Mouse (Mus musculus) limb, embryonic 12.5 days (tissue): ENCODE data around the gene Ptprg. TPM values are rescaled to one million over a fixed set of nuclear protein-coding genes. Genes with fewer than 3 reads are reported as not detected.

Experiments
- ATAC-seq: fragments of 200-750 bp; cut with Nextera tagmentation; 2 replicates; pipeline ENCODE4 v1.8.0; 2017; ENCODE audit warnings: low read depth, moderate TSS enrichment; ENCODE audit not compliant: insufficient number of reproducible peaks, insufficient read depth, low FRiP score, low TSS enrichment
- H3K27ac ChIP-seq: fragments of 300-500 bp; sonication (generic); 2 replicates; pipeline ENCODE4 v1.5.1; 2016; ENCODE audit warnings: mild to moderate bottlenecking, moderate library complexity
- H3K27me3 ChIP-seq: fragments of 300-500 bp; sonication (generic); 2 replicates; pipeline ENCODE4 v1.6.1; 2016; ENCODE audit warnings: mild to moderate bottlenecking, moderate library complexity
- H3K36me3 ChIP-seq: fragments of 300-500 bp; sonication (generic); 2 replicates; pipeline ENCODE4 v1.6.1; 2016; ENCODE audit warnings: mild to moderate bottlenecking, moderate library complexity
- H3K4me1 ChIP-seq: fragments of 300-500 bp; sonication (generic); replicated peaks from 2 replicates; pipeline ENCODE4 v1.6.1; 2016
- H3K4me2 ChIP-seq: fragments of 300-500 bp; sonication (generic); 2 replicates; pipeline ENCODE4 v1.6.1; 2016; ENCODE audit warnings: mild to moderate bottlenecking, moderate library complexity
- H3K4me3 ChIP-seq: fragments of 300-500 bp; sonication (generic); replicated peaks from 2 replicates; pipeline ENCODE4 v1.5.1; 2016; ENCODE audit warnings: mild to moderate bottlenecking
- H3K9ac ChIP-seq: fragments of 300-500 bp; sonication (generic); replicated peaks from 2 replicates; pipeline ENCODE4 v1.6.1; 2016; ENCODE audit warnings: mild to moderate bottlenecking, moderate library complexity
- H3K9me3 ChIP-seq: fragments of 300-500 bp; sonication (generic); 2 replicates; pipeline ENCODE4 v1.6.1; 2016; ENCODE audit warnings: mild to moderate bottlenecking, moderate library complexity
- WGBS: fragments of 180-500 bp; shearing (Covaris S2); methylation state at CpG from one replicate; pipeline ENCODE4 v1.1.7; 2016; 5-methylcytosine and 5-hydroxymethylcytosine counted together
- polyA plus RNA-seq: library from polyadenylated mRNA; unstranded; fragments of >200 nt; fragmentation: Nextera tagmentation; extraction: Ambion mirVana; gene quantifications from 2 replicates; pipeline ENCODE4 v1.2.1, GENCODE M21; 2016

The Ptprg gene
- polyA plus RNA-seq, 1 experiment from 2014 or later: 37.5 TPM

GRCm38 (mm10) chr14:12102389-12103325 lies 549.3 kb downstream of the Ptprg start:
- Histone ChIP-seq H3K27me3 (no peaks in the 10 kb centered on the region; the same call in 1 of the 2 replicates), H3K9me3 (no peaks in the 10 kb centered on the region), H3K4me2 (no peak overlapping the region), H3K4me1 (peaks cover 21% of the 10 kb centered on the region), H3K4me3 (no peak overlapping the region), H3K9ac (no peak overlapping the region), H3K27ac (no peak overlapping the region), H3K36me3 (no peaks in the 10 kb centered on the region)
- 69% methylated on average over 11 of the region's 11 CpGs for WGBS
- ATAC-seq: no peak

GRCm38 (mm10) chr14:12104297-12105155 lies 551.2 kb downstream of the Ptprg start:
- Histone ChIP-seq H3K36me3 (no peaks in the 10 kb centered on the region), H3K27ac (no peak overlapping the region), H3K4me1 (peaks cover 13% of the 10 kb centered on the region), H3K27me3 (no peaks in the 10 kb centered on the region; the same call in 1 of the 2 replicates), H3K4me3 (no peak overlapping the region), H3K9ac (no peak overlapping the region), H3K9me3 (no peaks in the 10 kb centered on the region), H3K4me2 (no peak overlapping the region)
- no peak for ATAC-seq
- WGBS: 82% methylated on average over 12 of the region's 12 CpGs

- Histone ChIP-seq H3K9me3 (no peaks in the 10 kb centered on the region), H3K4me1 (peaks cover 8% of the 10 kb centered on the region), H3K9ac (no peak overlapping the region), H3K4me2 (no peak overlapping the region), H3K27ac (no peak overlapping the region), H3K4me3 (no peak overlapping the region), H3K36me3 (no peaks in the 10 kb centered on the region), H3K27me3 (no peaks in the 10 kb centered on the region; the same call in 1 of the 2 replicates)
- ATAC-seq: no peak
- WGBS: 81% methylated on average over 2 of the region's 2 CpGs
Observed at GRCm38 (mm10) chr14:12105156-12105430, 551.8 kb downstream of the Ptprg start.

GRCm38 (mm10) chr14:12105593-12105992 lies 552.3 kb downstream of the Ptprg start:
- peaks cover 4% of the 10 kb centered on the region; the same call in 1 of the 2 replicates for H3K4me1 ChIP-seq
- H3K4me2 ChIP-seq: no peak overlapping the region
- H3K4me3 ChIP-seq: no peak overlapping the region
- H3K27ac ChIP-seq: no peak overlapping the region
- ATAC-seq: no peak
- no peaks in the 10 kb centered on the region for H3K36me3 ChIP-seq
- WGBS: 73% methylated on average over 3 of the region's 3 CpGs
- no peaks in the 10 kb centered on the region for H3K9me3 ChIP-seq
- H3K9ac ChIP-seq: no peak overlapping the region
- H3K27me3 ChIP-seq: no peaks in the 10 kb centered on the region; the same call in 1 of the 2 replicates

DNA sequence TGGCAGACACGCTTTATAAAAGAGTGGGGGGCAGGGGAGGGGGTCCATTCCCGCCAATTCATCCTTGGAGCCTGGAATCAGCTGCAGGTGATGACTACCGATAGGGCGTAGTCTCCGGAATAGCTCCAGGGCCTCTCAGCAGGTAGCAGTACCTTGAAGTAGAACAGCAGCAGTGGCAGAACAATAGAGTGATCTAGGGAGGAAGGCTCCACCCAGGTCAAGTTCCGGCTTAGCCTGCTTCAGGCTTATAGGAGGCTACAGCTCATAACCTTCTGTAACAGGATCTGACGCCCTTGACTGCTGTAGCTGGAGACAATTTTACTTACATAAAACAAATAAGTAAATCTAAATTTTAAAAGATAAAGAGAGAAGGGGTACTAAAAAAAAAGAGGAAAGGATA lies 554.1 kb downstream of the Ptprg start:
- no peaks in the 10 kb centered on the region for H3K9me3 ChIP-seq
- H3K4me3 ChIP-seq: no peak overlapping the region
- peaks cover 4% of the 10 kb centered on the region for H3K4me1 ChIP-seq
- no peaks in the 10 kb centered on the region; the same call in 1 of the 2 replicates for H3K27me3 ChIP-seq
- no peak overlapping the region for H3K27ac ChIP-seq
- H3K36me3 ChIP-seq: peaks cover 2% of the 10 kb centered on the region; the same call in 1 of the 2 replicates
- 63% methylated on average over 7 of the region's 7 CpGs for WGBS
- no peak for ATAC-seq
- no peak overlapping the region for H3K9ac ChIP-seq
- no peak overlapping the region for H3K4me2 ChIP-seq

DNA sequence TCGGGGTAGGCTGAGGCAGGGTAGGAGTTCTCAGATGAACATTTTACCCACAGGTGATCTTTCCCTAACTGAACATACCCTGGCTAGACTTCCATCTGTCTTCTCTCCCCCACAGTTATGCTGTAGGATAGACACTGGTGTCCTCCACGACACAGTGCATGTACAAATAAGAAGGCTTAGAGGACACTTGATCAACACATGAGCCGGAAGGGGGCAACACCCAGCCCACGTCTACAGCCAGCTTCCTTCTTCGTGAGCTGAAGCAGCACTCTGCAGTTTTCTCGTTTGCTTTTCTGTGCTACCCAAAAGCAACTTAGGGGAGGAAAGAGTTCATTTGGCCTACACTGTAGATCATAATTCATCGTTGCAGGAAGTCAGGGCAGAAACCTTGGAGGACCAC lies 554.7 kb downstream of the Ptprg start:
- H3K9ac ChIP-seq: no peak overlapping the region
- H3K4me3 ChIP-seq: no peak overlapping the region
- no peak overlapping the region for H3K27ac ChIP-seq
- peaks cover 2% of the 10 kb centered on the region; the same call in 1 of the 2 replicates for H3K36me3 ChIP-seq
- no peaks in the 10 kb centered on the region for H3K9me3 ChIP-seq
- no peak overlapping the region for H3K4me2 ChIP-seq
- H3K4me1 ChIP-seq: peaks cover 4% of the 10 kb centered on the region
- no peaks in the 10 kb centered on the region; the same call in 1 of the 2 replicates for H3K27me3 ChIP-seq
- no peak for ATAC-seq
- WGBS: 86% methylated on average over 7 of the region's 7 CpGs

GRCm38 (mm10) chr14:12112548-12113011 lies 559.2 kb downstream of the Ptprg start:
- ATAC-seq: no peak
- Histone ChIP-seq H3K9me3 (no peaks in the 10 kb centered on the region), H3K36me3 (peaks cover 2% of the 10 kb centered on the region; the same call in 1 of the 2 replicates), H3K9ac (no peak overlapping the region), H3K27ac (no peak overlapping the region), H3K4me1 (no peaks in the 10 kb centered on the region; the same call in none of the 2 replicates), H3K27me3 (no peaks in the 10 kb centered on the region), H3K4me3 (no peak overlapping the region), H3K4me2 (no peak overlapping the region)
- 68% methylated on average over 2 of the region's 2 CpGs for WGBS

GRCm38 (mm10) chr14:12113326-12113725 lies 560.0 kb downstream of the Ptprg start:
- 59% methylated on average over 5 of the region's 5 CpGs for WGBS
- Histone ChIP-seq H3K36me3 (peaks cover 2% of the 10 kb centered on the region; the same call in 1 of the 2 replicates), H3K27me3 (no peaks in the 10 kb centered on the region), H3K4me2 (no peak overlapping the region), H3K9me3 (no peaks in the 10 kb centered on the region), H3K4me3 (no peak overlapping the region), H3K4me1 (no peaks in the 10 kb centered on the region; the same call in 1 of the 2 replicates), H3K27ac (no peak overlapping the region), H3K9ac (no peak overlapping the region)
- no peak for ATAC-seq

DNA sequence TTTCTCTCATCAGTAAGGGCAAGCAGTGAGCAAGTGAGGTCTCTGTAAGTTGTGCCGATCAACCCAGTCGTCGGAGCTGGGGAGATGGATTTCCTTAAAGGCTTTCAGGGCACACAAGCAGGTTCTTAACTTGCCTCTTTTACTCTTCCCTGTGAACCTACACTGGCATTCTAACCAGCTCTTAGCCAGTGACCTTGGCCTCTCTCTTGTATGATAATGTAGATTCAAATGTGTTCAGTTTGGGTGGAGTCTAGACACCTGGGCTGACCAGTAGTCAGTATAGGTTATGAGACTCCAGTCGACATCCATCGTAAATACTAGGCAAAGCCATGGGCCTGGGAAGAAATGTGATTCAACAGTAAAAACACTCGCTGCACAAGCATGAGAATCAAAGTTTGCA lies 560.7 kb downstream of the Ptprg start:
- Histone ChIP-seq H3K4me3 (no peak overlapping the region), H3K4me1 (no peaks in the 10 kb centered on the region; the same call in 1 of the 2 replicates), H3K36me3 (peaks cover 2% of the 10 kb centered on the region; the same call in 1 of the 2 replicates), H3K27ac (no peak overlapping the region), H3K4me2 (no peak overlapping the region), H3K9me3 (no peaks in the 10 kb centered on the region), H3K27me3 (no peaks in the 10 kb centered on the region), H3K9ac (no peak overlapping the region)
- 81% methylated on average over 6 of the region's 6 CpGs for WGBS
- ATAC-seq: no peak

DNA sequence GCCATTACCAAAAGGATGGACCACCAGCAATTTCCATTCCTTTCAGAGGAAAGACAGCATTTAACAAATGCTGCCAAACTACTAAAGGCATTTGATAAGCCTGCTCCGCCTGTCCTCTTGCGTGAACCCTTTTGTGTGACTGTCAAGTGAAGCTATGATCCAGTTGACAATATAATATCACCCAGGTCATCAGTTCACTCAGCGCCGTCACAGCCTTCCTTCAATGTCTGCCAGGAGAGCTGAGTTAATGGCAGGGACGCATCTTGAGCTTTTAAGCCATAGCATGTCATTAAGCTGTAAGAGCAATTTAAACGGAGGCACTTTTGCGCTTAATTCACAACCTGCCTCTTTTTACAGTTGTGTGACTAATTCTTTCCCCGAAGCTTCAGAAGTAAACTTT lies 565.9 kb downstream of the Ptprg start:
- Histone ChIP-seq H3K27ac (no peak overlapping the region), H3K36me3 (peaks cover 15% of the 10 kb centered on the region), H3K4me3 (no peak overlapping the region), H3K9me3 (no peaks in the 10 kb centered on the region), H3K4me1 (0 out of 2 replicates have a peak, but pooled peaks cover 5% of the 10 kb centered on the region), H3K9ac (no peak overlapping the region), H3K27me3 (no peaks in the 10 kb centered on the region), H3K4me2 (no peak overlapping the region)
- no peak for ATAC-seq
- 58% methylated on average over 8 of the region's 8 CpGs for WGBS

DNA sequence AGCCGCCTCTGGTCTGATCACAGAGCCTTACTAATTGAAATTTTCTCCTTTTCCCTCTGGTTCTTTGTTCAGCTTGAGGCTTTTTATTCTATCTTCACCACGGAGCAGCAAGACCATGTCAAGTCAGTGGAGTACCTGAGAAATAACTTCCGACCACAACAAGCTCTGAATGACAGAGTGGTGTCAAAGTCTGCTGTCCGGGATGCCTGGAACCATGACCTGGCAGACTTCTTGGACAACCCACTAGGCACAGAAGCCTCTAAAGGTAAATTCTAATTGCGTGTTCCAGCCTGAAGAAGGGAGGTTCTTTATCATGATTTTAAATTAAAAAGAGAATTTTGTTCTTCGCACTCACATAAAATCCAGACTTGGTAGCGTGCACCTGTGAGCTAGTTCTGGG lies 568.6 kb downstream of the Ptprg start:
- peaks cover 15% of the 10 kb centered on the region for H3K36me3 ChIP-seq
- 92% methylated on average over 7 of the region's 7 CpGs for WGBS
- no peak overlapping the region for H3K27ac ChIP-seq
- H3K4me2 ChIP-seq: no peak overlapping the region
- H3K9ac ChIP-seq: no peak overlapping the region
- H3K9me3 ChIP-seq: no peaks in the 10 kb centered on the region
- no peak for ATAC-seq
- 0 out of 2 replicates have a peak, but pooled peaks cover 7% of the 10 kb centered on the region for H3K4me1 ChIP-seq
- no peak overlapping the region for H3K4me3 ChIP-seq
- no peaks in the 10 kb centered on the region for H3K27me3 ChIP-seq
